Mouse (Mus musculus): ENCODE measurements around the gene Tbc1d9.

Tbc1d9 gene

DNA sequence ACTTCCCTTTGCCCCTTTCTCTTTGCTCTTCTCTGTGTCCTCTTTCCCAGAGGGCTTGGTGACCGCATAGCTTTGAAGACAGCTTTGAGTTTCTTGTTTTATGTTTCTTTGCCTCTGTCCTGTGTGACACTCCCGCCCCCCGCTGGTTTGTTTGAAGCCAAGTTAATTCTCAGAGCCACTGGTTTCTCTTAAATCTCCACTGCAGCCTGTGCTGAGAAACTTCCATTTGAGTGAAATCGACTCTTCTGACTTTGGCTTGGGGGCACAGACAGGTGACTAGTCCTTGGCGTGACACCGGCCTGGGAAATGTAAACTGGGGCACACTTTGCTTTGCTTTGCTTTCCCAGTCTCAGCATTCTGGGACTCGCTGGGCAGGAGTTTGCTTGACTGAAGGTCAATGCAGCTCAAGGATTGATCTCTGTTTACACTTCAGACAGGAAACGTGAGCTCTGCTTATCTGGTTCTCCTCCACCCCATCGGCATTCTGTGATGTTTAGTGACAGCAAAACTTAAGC is 13.1 kb downstream of the Tbc1d9 start:
- no peak for DNase-seq (ENCODE audit: low read depth)

DNA sequence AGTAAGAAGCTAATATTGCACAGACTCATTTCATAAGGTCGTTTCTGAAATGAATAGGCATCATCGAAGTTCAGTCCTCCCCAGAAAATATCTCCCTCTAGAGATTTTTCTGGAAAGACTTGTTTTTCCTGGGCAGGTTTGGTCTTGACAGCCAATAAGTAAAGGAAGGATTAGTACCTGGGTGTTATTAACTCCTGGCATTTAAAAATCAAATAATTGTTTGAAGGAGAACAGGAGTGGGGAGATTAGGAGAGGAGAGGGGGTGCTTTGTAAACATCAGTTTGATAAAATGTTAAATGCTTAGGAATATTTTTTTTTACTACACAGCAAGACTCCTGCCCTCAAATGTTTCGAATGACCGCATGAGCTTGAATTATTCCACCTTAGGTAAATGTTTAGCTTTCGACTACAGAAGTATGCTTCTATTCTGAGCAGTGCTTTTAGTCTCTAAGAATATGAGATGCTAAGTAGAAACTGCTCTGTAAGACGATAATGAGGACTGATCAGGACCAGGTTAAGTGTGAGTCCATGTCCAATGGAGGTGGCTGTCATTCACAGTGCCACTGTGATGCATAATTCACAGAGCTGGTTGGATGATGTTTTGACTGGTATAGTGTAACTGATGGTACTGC is 16.8 kb downstream of the Tbc1d9 start:
- no peak for DNase-seq (ENCODE audit: low read depth)

DNA sequence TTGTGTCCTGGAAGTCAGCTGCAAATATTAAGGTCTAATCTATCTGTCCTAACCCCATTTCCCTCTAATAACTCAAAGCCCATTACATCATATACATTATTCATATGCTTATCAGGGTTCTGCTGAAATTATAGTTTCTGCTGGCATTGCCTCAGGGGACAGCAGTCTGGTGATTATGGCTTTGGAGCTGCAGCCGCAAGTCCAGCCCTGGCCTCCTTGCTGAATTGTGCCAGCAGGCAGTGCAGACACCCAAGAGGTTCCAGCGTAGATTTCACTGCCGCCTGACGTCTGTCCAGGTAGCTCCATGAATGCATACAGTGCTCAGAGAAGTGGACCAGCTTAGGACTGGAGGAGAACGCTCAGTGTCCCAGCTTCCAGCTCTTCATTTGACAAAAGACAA is 17.6 kb downstream of the Tbc1d9 start:
- DNase-seq (ENCODE audit: low read depth) = no peak

DNA sequence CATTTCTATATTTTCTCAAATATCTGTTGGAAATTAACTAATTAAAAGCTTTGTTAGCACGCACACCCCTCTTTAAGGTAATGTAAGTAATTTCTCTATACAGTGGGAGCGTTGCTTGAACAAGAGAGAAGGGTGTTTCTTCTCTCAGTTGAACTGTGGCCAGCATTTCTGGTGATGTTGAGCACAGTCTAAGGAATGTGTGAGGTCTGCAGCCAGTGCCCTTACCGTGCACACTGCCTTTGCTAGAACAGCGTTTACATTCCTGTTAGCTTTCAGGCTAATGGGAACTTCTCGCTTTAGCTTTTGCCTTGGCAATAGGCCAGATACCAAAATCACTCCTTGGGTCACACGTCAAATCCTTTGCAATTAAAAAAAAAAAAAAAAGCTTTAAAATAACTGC is 21.2 kb downstream of the Tbc1d9 start:
- DNase-seq (ENCODE audit: low read depth) = no peak

DNA sequence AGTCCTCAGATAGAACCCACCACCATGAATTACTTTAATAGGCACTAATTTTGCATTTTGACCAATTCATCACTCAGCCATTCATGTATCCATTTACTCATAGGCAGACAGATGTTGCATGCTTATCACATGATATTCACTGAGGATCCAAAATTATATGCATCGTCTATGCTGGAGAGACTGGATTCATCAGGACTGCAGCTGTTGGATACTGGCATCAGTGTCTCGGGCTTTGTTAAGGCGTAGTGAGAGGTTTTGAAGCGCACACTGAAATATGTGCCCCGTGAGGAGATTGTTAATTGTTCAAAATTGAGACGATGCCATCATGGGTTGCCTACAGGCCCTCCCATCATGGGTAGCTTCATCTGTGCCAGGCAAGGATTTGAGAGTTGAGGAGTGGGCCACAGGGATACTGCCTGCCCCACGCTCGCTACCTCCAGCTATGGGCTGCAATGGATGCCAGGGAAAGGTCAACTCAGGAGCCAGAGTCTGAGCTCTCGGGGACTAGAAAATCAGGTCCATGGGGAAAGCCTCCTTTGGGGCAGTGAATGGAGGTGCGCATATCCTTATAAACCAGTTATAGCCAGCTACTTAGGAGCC is 22.3 kb downstream of the Tbc1d9 start:
- no peak for DNase-seq (ENCODE audit: low read depth)

DNA sequence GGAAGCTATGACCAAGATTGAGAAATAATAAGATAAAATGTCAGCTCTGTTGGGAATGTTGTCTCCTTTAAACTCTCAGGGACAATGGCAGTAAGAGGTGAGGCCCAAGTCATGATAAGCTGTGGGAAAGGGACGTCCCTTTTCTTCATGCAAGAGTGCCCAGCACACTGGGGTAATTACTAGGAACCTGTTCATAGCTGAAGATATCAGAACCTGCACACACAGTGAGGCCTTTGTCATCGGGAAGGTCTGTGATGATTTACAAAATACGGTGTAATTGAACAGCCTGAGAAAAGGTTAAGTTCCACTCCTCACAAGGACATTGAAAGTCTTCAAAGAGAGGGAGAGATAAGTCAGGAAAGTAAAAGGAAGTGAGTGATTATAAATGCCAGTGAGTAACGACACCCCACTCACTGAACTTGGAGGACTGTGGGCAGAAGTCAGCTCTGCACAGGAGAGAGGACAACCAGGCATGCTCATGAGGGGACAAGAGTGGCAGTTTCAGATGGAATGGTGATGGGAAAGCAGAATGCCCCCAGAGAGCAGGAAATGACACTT is 24.5 kb downstream of the Tbc1d9 start:
- DNase-seq (ENCODE audit: low read depth) = no peak

DNA sequence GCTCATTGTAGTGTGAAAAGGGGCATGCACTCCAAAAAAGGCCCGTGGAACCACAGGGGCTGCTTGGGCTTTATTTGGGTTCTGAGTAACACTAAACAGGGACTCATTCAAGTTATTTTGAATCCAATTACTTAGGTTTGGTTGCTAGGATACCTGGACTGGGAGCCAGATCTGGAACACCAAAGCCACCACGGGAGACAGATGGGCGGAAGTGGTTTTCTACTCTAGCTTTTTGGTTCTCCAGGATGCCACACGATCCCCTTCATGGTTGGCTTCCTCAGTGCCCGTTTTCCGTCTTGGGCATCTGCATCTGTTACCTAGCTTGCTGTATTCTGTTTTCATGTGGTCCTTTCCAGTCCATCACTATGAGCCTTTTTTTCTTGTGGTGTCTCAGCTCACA is 30.9 kb downstream of the Tbc1d9 start:
- DNase-seq (ENCODE audit: low read depth) = no peak

DNA sequence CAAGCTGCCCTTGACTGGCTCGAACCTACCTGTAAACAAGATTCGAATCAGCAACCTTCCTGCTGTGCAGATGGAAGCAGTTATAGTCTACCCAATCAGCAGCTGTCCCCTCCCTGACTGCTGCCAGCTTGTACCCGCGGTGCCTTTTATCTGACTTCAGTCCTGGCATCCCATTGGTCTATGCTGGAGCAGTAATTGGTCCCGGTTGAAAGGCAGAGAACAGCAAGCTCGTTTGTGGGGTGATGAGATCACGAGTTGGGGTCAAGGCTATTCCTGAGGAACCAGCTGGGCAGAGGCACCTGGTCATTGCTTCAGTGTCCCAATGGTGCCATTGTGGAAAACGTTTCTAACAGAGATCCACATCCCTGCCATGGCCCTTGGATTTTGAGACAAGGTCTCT is 34.6 kb downstream of the Tbc1d9 start:
- no peak for DNase-seq (ENCODE audit: low read depth)

DNA sequence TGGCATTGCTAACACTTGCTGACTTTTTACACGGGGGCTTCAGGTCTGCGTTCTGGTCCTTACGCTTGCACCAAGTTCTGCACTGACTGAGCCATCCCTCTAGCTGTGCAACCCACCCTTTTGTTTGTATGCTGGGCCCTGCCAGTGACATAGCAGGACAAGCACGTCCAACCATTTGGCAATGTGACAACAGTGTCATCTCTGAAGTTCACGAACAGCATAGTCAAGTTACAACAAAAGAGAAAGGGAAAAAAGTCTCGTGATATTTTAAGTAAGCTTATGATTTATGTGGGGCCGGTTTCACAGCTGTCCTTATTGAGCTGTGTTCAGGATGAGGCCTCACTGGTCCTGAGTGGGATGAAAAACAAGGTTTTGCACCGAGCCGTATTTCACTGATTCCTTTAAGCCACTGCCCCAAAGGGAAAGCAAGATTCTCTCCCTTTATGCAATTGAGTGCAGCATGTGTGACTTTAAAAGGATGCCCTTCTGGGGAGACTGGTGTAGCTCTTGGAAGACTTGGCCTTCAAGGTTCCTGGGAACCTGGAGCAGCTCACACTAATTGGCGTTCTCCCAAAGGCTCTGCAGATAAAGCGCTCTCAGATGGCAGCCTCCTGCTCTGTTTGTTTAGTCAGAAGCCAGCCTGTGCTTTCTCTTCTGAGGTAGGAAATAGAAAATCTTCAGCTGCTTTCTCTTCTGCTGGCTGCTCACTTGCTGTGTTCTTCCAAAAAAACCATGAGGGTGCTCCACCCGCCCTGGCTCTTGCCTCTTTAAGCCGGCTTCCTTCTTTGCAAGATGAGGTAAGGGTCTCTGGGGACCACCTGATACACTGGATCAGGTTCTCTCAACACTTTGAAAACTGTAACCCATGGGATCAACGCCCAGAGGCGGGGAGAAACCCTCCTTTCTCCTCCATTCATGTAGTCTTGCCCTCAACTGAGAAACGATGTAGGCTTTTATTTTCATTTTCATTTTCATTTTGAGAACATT is 35.3 kb downstream of the Tbc1d9 start:
- no peak for DNase-seq (ENCODE audit: low read depth)

DNA sequence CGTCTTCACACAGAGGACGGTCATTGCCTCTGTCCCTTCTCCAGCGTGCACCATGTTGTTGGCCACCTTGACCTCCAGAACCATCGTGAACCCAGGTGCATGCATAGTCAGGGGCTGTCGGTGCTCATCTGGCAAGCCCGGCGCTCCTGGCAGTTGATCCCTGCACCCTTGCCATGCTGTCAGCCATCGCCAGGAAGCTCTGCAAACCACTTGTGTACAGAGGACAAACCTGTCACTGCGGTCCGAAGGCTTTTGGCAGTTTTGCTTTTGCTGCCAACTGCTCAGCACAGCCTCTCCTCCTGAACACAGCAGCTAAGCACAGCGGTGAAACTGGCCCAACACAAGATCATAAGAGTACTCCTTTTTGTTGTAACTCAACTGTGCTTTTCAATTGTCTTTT is 37.8 kb downstream of the Tbc1d9 start:
- no peak for DNase-seq (ENCODE audit: low read depth)

DNA sequence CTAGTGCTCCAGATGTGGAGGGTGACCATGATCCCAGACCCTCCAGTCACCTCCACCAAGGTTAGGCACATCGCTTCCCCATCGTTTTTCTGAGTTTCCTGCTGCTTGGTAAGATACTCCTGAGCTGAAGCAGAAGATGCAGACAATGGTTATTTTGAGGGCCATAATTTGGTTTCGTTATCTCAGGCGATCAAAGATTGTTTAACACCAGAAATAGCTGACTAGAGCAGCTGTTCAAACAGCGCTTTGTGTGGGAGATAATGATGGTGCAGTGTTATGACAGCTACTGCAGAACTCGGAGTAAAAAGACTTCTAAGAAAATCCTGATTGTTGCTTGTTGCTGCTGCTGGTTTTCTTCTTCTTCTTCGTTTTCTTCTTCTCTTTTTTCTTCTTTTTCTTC is 40.8 kb downstream of the Tbc1d9 start:
- no peak for DNase-seq (ENCODE audit: low read depth)

DNA sequence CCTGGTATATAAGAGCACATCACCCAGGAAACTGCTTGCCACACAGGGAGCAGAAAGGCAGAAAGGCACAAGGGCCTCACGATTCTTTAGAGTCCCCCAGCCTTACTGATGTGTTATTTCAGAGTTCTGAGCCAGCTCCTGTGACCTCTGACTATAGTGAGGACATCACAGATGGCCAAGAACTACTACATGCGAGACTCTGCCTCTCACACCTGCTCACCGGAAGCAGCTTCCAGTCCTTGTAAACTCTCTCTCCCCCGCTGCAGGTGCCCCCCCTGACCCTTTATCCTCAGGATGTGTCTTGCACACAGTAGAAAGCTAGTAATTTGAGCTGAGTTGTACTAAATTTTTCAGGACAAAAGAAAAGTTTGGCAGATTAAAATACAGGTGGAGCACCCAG is 44.4 kb downstream of the Tbc1d9 start:
- no peak for DNase-seq (ENCODE audit: low read depth)

DNA sequence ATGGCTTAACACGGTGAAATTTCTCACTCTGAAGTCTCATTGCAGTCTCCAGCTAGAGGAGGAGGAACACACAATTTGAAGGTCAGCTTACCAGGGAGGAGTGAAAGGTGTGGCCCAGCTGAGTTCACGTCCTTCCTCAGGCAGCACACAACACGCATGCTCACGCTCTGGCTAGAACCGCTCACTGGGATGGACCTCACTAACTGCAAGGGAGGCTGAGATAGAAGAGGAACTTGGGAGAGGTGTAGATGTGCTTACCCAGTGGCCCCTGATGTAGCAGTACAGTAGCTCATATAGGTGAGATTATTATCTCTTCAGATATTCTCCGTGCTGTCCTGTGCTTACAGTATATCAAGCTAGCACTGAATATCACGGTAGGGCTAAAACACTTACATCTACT is 45.5 kb downstream of the Tbc1d9 start:
- no peak for DNase-seq (ENCODE audit: low read depth)

DNA sequence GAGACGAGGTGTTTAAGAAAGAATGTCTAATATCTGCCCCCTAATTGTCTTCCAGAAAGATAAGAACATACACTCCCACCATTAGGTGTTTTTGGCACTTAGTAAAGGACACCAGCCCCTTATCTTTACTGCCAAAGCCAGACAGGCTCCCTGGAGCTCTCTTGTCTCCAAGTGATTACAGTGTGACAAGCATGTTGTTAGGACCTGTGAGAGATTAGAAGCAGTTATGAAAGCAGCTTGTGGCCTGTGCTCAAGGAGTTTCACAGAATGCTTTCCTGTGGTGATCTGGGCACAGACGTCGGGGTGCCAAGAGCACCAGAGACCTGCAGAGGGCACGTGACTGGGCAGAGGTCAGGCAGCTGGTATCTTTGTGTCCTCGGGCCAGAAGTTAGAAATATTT is 49.9 kb downstream of the Tbc1d9 start:
- DNase-seq (ENCODE audit: low read depth) = peak; percentile 7

DNA sequence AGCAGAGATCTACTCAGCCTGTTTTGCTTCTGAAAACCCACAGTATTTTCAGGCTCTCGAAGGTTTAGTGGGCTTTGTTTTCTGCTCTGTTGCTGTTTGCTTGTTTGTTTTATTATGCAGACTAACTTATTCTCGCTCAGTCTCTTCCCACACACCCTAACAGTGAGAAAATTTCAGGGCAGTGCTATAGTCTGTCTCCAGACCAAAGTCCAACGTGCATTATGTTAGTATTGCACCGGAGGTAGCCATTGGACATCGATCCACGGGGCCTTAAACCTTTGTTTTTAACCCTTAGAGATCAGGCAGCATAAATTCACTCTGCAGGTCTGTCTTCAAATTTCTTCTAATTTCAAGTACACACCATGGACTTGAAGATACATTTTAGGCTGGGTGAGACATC is 51.4 kb downstream of the Tbc1d9 start:
- DNase-seq (ENCODE audit: low read depth) = no peak

DNA sequence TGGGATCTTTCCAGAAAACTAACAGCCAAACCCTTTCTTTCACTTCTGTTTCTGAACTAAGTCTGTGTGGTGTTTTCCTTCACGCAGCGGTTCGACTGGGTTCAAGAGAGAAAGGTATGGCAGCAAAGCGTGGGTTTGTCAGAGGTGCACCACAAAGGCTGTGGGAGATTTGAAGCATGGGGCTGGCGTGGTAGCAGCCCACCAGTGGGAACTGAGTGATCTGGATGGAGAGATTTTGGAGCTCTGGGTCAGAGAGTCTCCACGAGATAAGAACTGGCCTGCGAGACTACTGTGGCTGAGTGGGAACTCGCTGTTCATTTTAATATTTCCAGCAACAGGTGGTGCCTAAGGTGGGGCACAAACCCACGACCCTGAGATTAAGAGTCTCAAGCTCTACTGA is 52.0 kb downstream of the Tbc1d9 start:
- DNase-seq (ENCODE audit: low read depth) = no peak

DNA sequence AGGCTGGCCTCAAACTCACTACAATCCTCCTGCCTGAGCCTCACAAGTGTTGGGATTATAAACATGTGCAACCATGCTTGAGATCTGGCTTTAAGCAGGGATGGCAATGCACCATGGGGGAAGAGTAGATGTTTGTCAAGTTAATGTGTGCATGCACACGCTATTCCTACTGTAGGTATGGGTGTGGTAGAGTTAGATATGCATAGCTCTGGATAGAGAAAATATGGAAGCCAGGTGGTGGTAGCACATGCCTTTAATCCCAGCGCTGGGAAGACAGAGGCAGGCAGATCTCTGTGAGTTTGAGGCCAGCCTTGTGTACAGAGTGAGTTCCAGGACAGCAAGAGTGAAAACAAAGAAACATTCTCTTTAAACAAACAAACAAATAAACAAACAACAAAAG is 52.7 kb downstream of the Tbc1d9 start:
- DNase-seq (ENCODE audit: low read depth) = no peak

DNA sequence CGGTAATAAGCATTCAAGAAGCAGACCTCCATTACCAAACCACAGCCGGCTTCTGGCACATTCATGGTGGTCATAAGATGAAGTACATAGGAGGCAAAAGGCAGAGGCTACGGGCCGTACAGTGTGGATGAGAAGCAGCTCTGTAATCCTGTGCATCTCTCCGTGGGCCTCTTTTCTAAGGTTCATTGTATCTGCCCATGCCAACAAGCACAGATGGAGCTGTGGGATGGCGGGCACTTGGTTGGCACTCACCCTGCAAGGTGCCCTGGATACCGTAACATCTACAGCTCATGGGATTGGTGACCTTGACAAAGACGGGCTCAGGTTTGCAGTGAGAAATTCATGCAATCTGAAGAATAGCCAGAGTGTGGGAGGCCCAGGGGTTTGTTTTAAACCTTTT is 54.2 kb downstream of the Tbc1d9 start:
- no peak for DNase-seq (ENCODE audit: low read depth)

DNA sequence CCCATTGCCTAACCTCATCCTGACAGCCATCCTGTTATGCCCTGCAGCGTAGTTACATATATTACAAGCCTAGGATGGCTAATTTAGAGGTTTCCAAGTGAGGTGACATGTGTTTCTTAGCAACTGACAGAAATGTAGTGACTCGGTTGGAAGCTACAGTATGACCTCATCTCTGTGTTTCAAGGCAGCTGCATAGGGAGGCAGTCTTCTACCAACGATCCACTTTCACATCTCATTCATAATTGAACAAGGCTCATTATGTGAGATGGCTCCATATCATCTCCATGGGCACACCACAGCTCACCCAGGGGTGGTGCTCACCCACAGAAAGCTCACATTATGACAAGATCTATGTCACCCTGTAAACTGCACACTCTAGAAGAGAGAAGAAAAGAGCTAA is 55.6 kb downstream of the Tbc1d9 start:
- DNase-seq (ENCODE audit: low read depth) = no peak

DNA sequence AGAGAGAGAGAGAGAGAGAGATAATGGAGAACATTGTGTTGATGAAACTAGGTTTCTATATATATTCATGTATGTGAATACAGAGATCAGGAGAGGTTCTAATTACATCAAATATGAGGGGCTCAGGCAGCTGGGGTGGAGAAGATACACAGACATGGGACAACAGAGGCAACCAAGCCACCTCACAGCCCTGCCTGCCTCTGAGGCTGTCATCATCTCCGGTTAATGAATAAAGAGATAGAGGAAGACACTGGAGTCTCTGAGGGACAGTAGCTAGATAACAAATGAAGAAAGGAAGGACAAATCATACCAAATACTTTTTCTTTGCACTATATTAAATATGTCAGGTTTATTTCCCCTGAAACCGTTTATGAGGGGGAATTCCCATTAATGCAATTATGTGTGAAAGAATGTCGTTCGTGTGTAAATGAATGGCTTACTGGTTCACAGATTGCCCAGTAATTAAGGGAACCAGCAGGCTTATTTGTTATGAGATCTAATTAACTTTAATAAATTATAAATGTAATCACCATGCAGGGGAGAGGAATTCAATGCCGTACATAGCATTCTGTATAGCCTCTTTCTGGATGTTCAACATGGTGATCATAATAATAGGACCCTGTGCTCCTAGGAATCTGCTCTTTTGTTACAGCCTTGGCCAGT is 59.7 kb downstream of the Tbc1d9 start:
- no peak for DNase-seq (ENCODE audit: low read depth)

DNA sequence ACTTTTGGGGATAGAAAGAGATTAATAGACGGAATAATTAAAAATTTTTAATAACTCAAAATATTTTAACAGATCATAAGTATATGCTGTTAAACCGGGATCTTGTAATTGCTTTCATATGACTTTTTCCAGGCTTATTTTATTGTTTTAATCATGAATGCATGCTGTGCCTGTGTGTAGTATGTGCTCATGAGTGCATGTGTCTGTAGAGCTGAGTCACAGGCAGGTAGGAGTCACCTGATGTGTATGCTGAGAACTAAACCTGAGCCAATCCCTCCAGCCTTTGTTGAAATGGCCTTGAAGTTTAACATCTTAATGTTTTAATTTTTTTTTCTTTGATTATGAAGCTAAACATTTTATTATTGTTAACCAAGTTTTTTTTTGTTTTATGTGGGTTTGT is 60.4 kb downstream of the Tbc1d9 start:
- no peak for DNase-seq (ENCODE audit: low read depth)

DNA sequence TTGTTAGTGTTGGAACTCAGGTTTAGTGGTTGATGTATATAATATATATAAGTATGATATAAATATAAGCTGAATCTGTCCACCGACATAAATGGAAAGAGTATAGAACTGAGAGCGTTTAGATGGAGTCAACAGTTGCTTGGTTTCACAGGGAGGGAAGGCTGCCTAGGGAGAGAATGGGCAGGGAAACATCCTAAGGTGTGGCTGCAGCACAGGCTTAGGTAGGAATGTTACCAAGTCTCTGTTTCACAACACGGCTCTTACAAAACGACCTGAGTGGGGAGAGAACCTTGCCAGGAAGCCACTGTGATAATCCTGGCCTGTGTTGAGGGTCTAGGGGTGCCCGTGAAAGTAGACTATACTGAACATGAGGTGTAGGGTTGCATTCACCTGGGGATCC is 62.2 kb downstream of the Tbc1d9 start:
- no peak for DNase-seq (ENCODE audit: low read depth)
